Mouse (Mus musculus) adrenal gland, adult 10 weeks (tissue): ENCODE data around the gene Tut4. TPM values are rescaled to one million over a fixed set of nuclear protein-coding genes. Genes with fewer than 3 reads are reported as not detected.

ENCODE experiments used
- polyA plus RNA-seq: library from polyadenylated mRNA; stranded (reverse); fragments of 350-450 nt; fragmentation: Illumina TruSeq; extraction: RNeasy Lipid Tissue Mini Kit (QIAGEN cat#74804); gene quantifications from one replicate; pipeline ENCODE4 v1.2.3, GENCODE M21; 2014; ENCODE audit warnings: low read depth, low replicate concordance

The Tut4 gene
- polyA plus RNA-seq, result 89.1 TPM

GRCm38 (mm10) chr4:108459231-108460155 lies at the start of gene Tut4:
Gene Tut4, plus strand, starts transcription at chr4:108459426.

GRCm38 (mm10) chr4:108578840-108579742 lies 119.9 kb downstream of the Tut4 start, which contains the start of the genes Prpf38a and Orc1:
Gene Prpf38a, minus strand, starts transcription at chr4:108579336.
Gene Orc1, plus strand, starts transcription at chr4:108579423.

Other genes starting within 250 kb of the Tut4 start
- not detected for gene Zyg11a, start 241.4 kb upstream of the Tut4 start, polyA plus RNA-seq
- gene Zyg11b, start 158.3 kb upstream of the Tut4 start, polyA plus RNA-seq, result 106 TPM
- gene Coa7, start 131.3 kb upstream of the Tut4 start, polyA plus RNA-seq, result 10.4 TPM
- not detected for gene Shisal2a, start 76.1 kb upstream of the Tut4 start, polyA plus RNA-seq
- 1.9 TPM for gene Gpx7, start 52.5 kb upstream of the Tut4 start, polyA plus RNA-seq
- 50.7 TPM for gene Prpf38a, start 119.9 kb downstream of the Tut4 start, polyA plus RNA-seq
- gene Orc1, start 120.0 kb downstream of the Tut4 start, polyA plus RNA-seq, result 0.64 TPM
- gene Cc2d1b, start 160.5 kb downstream of the Tut4 start, polyA plus RNA-seq, result 95.9 TPM